Mouse (Mus musculus) cerebellum, postnatal 36 days (tissue): ENCODE data around the gene Rasa4.
"Not testable (repeated sequence)": the region's sequence is repeated elsewhere in the genome, so short reads cannot be mapped to it uniquely, and the experiment has no call there.

Experiments used
- DNase-seq, 2 experiments: peaks; one replicate each; pipeline ENCODE4 v3.0.0; 2021 to 2022; ENCODE audit warnings: mixed read lengths in 2 of 2

Gene Rasa4

GRCm38 (mm10) chr5:136115891-136116783, 32.4 kb downstream of the Rasa4 start, which contains the start of gene Polr2j:
Polr2j (plus strand) TSS chr5:136116631.
- peak; percentile 98 to 99 for DNase-seq

- no peak for DNase-seq
Measured at GRCm38 (mm10) chr5:136116784-136117112, 33.0 kb downstream of the Rasa4 start.

- DNase-seq = no peak
Measured at GRCm38 (mm10) chr5:136122165-136122564, 38.4 kb downstream of the Rasa4 start.

GRCm38 (mm10) chr5:136135571-136136291, 52.0 kb downstream of the Rasa4 start, which contains the start of the genes Lrwd1 and Alkbh4:
Lrwd1 (minus strand) TSS chr5:136136074.
Alkbh4 (plus strand) TSS chr5:136136146.
- DNase-seq = peak; percentile 96

GRCm38 (mm10) chr5:136136292-136136990, 52.7 kb downstream of the Rasa4 start:
- DNase-seq = no peak

GRCm38 (mm10) chr5:136137658-136138274, 54.0 kb downstream of the Rasa4 start:
- DNase-seq = peak; percentile 44 to 47

GRCm38 (mm10) chr5:136139393-136139792, 55.7 kb downstream of the Rasa4 start:
- DNase-seq = no peak

- DNase-seq = peak; percentile 36 to 39
Measured at GRCm38 (mm10) chr5:136140057-136140482, 56.4 kb downstream of the Rasa4 start.

GRCm38 (mm10) chr5:136142746-136143145, 59.0 kb downstream of the Rasa4 start:
- DNase-seq = no peak

- DNase-seq = no peak
Measured at GRCm38 (mm10) chr5:136143161-136143755, 59.5 kb downstream of the Rasa4 start.

- DNase-seq = no peak
Measured at GRCm38 (mm10) chr5:136144606-136145430, 61.1 kb downstream of the Rasa4 start.

- no peak for DNase-seq
Measured at GRCm38 (mm10) chr5:136146936-136147335, 63.2 kb downstream of the Rasa4 start.

GRCm38 (mm10) chr5:136147704-136148103, 64.0 kb downstream of the Rasa4 start:
- no peak for DNase-seq

- not testable (repeated sequence) for DNase-seq
Measured at GRCm38 (mm10) chr5:136149134-136149576, 65.4 kb downstream of the Rasa4 start.

GRCm38 (mm10) chr5:136152365-136152764, 68.6 kb downstream of the Rasa4 start:
- no peak for DNase-seq

GRCm38 (mm10) chr5:136155399-136155798, 71.7 kb downstream of the Rasa4 start:
- no peak for DNase-seq

GRCm38 (mm10) chr5:136160084-136160483, 76.4 kb downstream of the Rasa4 start:
- DNase-seq = not testable (repeated sequence)
